Mouse (Mus musculus): ENCODE data around the gene Csf2rb.

DNA sequence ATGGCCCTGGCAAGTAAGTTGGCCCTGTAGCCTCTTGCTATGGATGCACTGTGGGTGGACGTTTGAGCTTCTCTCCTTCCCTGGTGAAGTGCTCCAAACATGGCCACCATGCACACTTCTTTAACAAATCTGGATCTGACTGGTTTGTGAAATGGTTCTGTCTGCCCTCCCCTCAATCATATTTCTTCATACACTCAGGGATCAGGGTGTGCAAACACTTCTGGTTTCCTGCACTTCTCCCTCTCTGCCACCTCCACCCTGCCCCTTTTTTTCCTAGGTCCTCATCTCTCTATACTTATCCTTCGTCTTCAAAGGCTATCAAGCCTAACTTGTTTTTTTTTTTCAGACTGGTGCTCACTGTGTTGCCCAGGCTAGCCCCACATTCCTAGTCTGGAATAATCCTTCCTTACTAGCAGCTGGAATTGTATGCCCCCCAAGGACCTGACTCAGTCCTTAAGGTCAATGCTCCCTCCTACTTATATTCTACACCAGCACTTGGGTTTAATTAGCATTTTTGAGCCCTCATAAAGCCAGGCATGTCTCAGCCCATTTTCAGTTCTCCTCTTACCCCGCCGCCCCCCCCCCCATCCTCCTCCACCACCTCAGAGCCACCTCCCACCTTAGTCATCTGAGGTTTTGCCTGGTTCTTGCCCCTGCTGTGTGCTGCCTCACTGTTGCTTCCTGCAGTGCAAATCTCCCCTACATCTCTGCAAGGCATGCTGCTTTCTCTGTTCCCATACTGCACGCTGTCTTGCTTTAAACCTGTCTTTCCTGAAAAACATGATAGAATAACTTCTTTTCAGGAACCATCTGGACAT lies 6.2 kb downstream of the Csf2rb start:
- TF ChIP-seq CTCF (IDR thresholded peaks at IDR 0.05; ENCODE audit: low read depth, low read length), result no peak
- no peak for TF ChIP-seq GATA2 (IDR thresholded peaks at IDR 0.05; ENCODE audit: borderline replicate concordance, low read depth, low read length)
- no peak for TF ChIP-seq GATA1 (IDR thresholded peaks at IDR 0.05; ENCODE audit: borderline replicate concordance, low read length)

Measured in G1E (cell line).